Mouse (Mus musculus) spleen, adult 2 months (tissue): ENCODE measurements at regions not wholly inside any gene's neighbourhood (a gene's known extent, or its start where the extent isn't known, plus 50 kb on each side); places are given as distances from the start of the nearest gene placed in this dataset.

Source experiments
- CTCF ChIP-seq: fragments of 200-500 bp; IDR thresholded peaks from 2 replicates; pipeline ENCODE4 v1.5.1; 2011; ENCODE audit warnings: mild to moderate bottlenecking, inconsistent platforms; ENCODE audit not compliant: insufficient read depth, insufficient read length, insufficient replicate concordance; ENCODE audit errors: extremely low read depth
- POLR2A ChIP-seq: fragments of 200-500 bp; IDR thresholded peaks from 2 replicates; pipeline ENCODE4 v1.6.1; 2011; ENCODE audit warnings: low read depth, low read length, inconsistent platforms

DNA sequence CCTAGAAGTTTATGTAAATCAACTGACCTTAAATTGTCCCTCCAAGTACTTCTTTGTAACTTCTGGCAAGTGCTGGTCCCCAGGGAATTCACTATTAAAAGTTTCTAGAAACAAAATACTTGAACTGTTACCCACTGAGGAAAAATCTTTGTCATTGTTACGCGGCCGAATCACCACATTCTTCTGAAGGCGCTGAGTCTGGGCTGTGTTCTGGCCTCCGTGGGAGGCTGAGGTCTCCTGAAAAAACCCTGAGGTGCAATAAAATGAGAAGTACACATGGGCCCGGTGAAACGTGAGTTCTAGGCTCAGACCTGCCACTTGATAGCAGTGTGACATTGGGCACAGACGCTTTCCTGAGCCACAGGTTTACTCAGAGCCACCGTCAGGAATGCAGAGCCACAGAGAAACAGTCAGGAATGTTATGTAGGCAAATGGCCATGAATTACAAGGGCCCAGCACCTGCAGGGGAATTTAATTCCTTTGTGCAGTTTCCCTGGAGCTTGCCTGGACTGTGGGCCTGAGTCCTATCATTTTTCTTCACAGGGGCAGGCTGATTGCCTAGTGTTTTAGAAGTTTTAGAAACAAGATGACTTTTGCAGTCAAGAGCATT is 171.1 kb upstream of the Arglu1 start:
- no peak for TF ChIP-seq CTCF
- TF ChIP-seq POLR2A: no peak
